Mouse (Mus musculus) erythroid progenitor cell, adult 5-6 weeks (primary cell): ENCODE data around the gene B3gnt9. TPM values are rescaled to one million over a fixed set of nuclear protein-coding genes. Genes with fewer than 3 reads are reported as not detected.
A peak's percentile ranks its signal among the peaks of the same experiment; 100 is the strongest.

Source experiments
- ATAC-seq: replicated peaks from 2 replicates; pipeline ENCODE4 v1.8.0; 2016; ENCODE audit warnings: moderate number of reproducible peaks, mild to moderate bottlenecking, moderate TSS enrichment, inconsistent platforms; ENCODE audit not compliant: poor library complexity, low FRiP score, severe bottlenecking
- total RNA-seq, 2 experiments: library from RNA; stranded (forward) in 1 of 2; stranded (reverse) in 1 of 2; fragments of 150-400 nt in 1 of 2; fragments of 186-747, 209-891 nt in 1 of 2; gene quantifications; 2 replicates each; pipeline versions ENCODE4 v1.2.3 to v1.2.4; 2015 to 2017; ENCODE audit warnings: low replicate concordance in 2 of 2

Gene B3gnt9
- total RNA-seq, 2 experiments from 2014 or later: 1.7 TPM; not detected in 1

DNA sequence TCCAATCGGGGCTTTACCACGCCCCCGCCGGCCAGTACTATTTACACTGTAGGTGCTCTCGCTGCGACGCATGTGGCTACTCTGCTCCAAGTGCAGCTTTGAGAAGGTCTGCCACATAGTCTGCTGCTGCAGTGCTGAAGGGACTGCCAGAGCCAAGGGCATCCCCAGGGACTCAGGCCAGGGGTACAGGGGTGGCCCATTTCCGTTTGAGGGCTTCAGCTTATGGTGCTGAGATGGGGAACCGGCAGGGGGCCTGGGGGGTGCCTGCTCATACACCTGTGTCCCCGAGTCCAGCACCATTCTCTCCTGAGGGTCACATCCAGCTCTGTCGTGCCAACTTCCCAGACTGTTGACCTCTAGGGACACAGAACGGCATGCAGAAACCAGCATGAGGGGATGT is 30.6 kb upstream of the B3gnt9 start:
- ATAC-seq: no peak

DNA sequence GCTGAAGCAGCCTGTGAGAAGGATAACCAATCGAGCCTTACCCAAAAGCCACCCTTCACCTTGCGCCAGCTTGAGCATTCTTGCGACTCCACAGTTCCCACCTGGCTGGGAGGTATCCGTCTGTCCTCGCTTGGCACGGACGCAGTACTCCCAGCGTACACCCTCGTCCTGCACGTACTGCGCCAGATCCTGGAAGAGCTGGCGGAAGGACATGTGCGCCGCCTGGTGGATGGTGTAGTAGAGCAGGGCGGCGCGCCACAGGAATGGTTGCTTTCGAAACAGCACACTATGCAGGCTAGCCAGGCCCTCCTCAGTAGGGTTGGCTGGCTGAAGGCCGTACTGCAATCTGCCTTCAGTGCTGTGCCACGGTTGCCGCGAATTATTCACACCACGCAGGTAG is 28.1 kb upstream of the B3gnt9 start:
- peak; percentile 59 for ATAC-seq

DNA sequence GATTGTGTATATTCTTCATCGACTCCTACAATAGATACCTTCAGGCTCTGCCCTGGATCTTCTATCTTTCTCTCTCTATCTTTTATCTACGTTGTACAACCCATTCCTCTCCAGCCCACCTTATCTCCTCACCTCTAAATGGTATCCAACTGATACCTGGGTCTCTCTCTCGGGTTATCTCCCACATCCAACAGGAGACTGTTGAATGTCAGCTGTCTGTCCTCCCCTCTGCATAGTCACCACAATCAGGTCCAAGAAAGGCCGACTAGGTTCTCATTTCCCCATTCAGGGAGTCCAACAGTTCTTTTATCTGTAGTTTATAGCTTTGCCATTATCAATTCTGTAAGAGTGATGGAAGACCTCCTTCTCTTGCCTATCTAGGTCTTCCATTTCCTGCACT is 27.3 kb upstream of the B3gnt9 start:
- no peak for ATAC-seq

DNA sequence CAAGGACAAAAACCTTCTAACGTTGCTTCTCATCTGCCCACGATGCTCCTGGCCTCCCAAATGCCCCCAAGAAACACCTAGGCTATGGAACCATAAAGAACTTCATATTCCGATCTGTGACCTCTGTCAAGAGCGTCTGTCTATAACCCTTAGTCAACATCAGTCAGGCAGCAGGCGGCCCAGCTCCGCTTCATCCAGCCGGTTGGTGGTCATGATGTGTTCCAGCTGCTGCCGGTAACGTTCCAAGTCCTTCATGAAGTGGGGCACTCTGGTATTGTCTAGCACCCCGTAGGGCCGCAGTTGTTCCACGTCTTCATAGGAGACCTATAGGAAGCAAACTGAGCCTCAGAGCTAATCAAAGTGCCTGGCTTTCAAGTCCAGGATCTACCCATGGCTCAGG is 26.9 kb upstream of the B3gnt9 start:
- ATAC-seq: no peak

GRCm38 (mm10) chr8:105280567-105280966 is 25.6 kb upstream of the B3gnt9 start:
- no peak for ATAC-seq

GRCm38 (mm10) chr8:105278911-105279334 is 24.0 kb upstream of the B3gnt9 start:
- peak; percentile 78 for ATAC-seq

DNA sequence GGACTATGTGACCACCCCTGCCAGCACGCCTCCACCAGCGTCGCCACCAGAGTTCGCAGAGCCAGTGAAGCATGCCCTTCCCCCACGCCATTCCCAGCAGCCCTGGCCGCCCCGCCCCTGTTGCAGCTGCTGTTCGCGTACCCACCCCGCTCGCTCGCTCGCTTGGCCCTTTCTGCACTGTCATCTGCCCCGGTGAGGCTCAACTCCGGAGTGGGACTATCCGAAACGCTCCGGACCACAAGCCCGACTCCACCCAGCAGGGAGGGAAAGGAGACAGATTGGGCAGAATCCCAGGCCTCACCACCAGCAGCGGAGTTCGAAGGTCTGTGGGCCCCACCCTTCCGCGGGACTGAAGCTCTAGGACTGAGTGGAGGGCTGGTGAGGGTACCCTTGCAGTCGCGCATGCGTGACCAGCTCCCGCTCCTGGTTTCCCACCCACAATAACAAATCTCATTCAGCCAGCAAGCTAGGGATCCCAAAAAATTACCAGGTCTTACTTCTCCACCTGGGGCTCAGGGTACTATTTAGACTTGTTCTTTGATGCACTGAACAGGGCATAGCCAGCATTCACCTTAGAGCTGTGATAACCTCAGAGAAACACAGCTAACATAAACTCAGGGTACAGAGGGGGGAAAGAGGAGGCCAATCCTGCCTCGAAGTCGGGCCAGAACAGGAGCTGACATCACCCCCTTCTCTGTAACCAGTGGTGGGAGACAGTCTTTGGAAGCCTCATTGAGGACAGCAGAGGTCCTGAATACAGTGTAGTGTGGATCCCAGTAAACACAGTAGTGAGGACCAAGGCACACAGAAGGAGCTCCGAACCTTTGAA is 21.6 kb upstream of the B3gnt9 start:
- ATAC-seq: peak; percentile 46

- ATAC-seq: no peak
These were observed 20.9 kb upstream of the B3gnt9 start, which contains the start of gene Nol3 for GRCm38 (mm10) chr8:105275840-105276239. Nol3 (plus strand) TSS chr8:105276140.

DNA sequence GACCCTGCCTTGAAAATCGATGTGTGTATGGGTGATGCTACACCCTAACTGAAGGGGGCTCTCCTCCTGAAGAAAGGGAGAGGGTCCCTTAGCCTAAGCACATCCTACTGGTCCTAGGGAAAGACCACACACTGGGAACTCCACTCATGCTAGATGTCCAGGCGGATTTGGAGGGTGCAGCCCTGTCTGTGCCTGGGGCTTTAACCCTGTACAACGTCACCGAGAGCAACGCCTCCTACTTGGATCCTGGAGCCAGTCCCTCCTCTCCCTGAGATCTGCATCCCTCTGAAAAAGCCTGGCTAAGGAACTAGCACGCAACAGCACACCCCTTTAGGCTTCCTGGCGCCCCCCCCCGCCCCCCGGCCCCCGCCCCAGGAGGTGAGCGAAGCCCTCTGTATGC is 20.4 kb upstream of the B3gnt9 start:
- ATAC-seq: no peak

DNA sequence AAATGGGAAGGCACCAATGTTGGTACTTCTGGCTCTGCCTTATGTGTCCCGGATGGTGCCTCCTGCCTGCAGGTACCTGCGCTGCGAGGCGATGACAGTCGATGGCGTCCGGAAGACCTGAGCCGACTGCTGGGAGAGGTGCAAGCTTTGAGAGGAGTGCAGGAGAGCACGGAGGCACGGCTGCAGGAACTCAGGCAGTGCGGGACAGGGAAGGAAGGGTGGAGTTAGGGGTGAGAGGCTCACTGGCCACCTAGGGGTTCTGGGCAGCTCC is 15.9 kb upstream of the B3gnt9 start:
- no peak for ATAC-seq

- ATAC-seq: no peak
These were observed 15.4 kb upstream of the B3gnt9 start for GRCm38 (mm10) chr8:105270101-105270915.

DNA sequence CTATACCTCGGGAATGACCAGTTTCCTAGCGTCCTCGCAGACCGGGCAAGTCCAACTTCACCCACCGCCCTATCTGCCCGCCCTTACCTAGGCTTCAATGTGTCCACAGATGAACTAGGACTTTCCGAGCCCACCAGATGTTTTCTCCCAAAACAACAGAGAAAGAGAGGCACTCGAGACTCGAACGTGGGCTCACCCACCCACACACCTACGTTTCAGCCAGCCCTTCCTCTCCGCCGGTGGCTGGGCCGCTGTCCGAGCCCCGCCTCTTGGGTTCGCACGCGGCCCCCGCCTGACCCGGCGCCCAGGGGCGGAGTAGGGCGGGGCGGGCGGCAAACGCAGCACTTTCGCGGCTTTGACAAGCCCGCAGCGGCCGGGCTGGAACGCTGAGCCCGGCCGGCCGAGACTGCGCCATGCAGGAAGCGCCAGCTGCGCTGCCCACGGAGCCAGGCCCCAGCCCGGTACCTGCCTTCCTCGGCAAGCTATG is 14.6 kb upstream of the B3gnt9 start, which contains the start of gene Hsf4:
Hsf4 (plus strand) TSS at position 341 of the 487 bp plus-strand sequence.
- ATAC-seq: no peak

DNA sequence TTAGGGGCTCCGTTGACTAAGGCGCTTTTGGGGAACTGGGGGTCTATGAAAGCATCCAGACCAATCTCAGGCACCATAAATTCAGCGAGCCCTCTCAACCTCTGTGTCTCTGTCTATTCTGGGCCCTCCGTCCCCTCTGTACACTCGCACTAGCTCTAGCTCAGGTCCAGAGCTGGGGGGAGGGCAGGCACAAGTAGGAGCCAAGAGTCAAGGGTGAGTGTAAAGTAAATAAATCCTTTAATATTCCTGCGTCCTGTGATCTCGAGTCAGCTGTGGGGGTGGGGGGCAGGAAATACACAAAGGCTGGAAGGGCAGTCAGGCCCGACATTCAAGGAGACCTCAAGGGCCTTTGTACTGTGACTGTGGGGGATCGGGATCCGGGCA is 14.1 kb upstream of the B3gnt9 start:
- no peak for ATAC-seq

GRCm38 (mm10) chr8:105268342-105269074 is 13.6 kb upstream of the B3gnt9 start:
- ATAC-seq: no peak

DNA sequence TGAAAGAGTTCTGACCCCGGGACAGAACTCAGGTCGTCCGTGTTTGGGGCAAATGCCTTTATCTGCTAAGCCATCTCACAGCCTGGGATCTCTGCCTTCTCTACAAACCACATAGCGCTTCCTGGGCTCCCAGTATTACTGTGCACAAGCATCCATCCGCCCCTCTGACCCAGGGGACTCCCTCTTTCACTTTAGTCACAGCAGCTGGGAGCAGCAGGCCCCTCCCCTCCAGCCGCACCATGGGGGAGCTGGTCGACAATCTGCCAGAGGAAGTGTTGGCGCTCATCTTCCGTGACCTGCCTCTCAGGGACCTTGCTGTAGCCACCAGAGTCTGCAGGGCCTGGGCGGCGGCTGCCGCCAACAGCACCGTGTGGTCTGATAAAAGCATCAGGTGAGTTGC is 11.8 kb upstream of the B3gnt9 start:
- no peak for ATAC-seq

- no peak for ATAC-seq
These were observed 10.2 kb upstream of the B3gnt9 start for GRCm38 (mm10) chr8:105265128-105265527.

DNA sequence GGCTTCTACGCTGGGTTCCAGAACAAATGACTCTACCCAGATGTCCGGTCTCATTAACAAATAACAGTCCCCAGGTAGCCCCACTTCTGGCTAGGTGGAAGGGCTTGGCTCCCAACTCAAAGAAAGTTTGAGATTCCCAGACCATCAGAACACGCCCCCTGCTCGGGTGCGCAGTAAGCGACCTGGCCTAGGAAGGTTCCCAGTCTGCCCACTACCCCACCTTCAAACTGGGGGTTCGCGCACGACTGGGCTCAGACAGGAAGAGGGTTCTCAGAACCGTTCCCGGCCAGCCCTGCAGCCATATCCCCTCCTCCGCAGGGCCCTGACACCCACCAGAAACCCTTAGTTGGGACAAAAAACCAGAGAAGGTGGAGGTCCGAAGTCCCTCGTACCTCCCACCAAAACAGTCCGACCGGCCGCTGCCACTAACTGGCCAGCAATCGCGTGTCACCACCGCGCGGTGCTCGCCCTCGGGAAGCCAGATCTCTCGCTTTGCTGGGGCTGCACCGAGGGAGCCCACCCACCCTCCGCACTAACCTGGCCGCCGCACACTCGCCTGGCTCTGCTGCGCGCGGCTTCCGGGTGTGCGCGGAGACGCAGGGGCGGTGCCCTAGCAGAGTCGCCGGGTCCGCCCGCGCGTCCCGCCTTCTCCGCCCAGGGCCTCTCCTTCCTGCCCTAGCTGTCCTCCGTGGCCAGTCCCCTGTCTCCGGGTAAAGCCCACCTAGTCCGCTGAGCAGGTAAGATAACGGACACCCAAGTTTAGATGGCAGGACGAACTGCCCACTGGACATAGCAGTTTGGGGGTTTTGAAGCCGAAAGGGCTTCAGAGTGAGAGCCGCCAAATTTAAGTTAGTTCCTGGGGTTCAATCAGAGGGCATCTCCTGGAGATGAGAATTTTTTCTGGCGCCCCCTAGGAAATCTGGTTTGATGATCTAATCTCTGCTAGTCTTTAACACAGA is 9.3 kb upstream of the B3gnt9 start, which contains the start of the genes Tradd and Fbxl8:
Tradd (minus strand) TSS at position 586 of the 959 bp plus-strand sequence.
Fbxl8 (plus strand) TSS at position 625 of the 959 bp plus-strand sequence.
- peak; percentile 97 for ATAC-seq

DNA sequence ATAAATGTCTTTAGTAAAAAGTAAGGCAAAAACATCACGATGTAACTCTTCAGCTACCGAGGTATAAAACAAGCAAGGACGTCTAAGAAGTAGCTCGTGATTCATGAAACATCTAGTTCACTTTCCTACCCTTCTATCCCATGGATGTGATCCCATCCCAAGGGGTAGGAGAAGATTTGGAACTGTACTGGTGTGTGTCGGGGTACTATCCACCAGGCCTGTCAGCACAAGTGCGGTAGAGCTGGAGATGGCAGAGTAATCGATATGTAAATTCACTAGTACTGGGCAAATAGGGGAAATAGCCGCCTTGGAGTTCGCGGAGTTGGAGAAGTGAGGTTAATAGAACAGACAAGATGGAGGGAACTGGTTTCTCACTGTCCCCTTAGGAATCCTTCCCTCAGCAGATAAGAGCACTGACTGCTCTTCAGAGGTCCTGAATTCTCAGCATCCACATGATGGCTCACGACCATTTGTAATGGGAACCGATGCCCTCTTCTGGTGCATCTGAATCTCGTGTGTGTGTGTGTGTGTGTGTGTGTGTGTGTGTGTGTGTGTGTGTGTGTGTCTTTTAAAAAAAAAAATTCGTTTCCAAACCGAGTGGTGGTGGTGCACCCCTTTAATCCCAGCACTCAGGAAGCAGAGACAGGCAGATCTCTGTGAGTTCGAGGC is 8.4 kb upstream of the B3gnt9 start:
- ATAC-seq: no peak
